Mouse (Mus musculus) layer of hippocampus, postnatal 36 days (tissue): ENCODE results near the gene Sf3a1. TPM values are rescaled to one million over a fixed set of nuclear protein-coding genes. Genes with fewer than 3 reads are reported as not detected.

ENCODE experiments used
- DNase-seq, 2 experiments: peaks; one replicate each; pipeline ENCODE4 v3.0.0; 2022
- total RNA-seq, 2 experiments: library from RNA; stranded (reverse); gene quantifications; 2 replicates each; pipeline ENCODE4 v1.2.3; 2021

The Sf3a1 gene
- total RNA-seq, 2 experiments from 2014 or later, result 74.8 to 76.3 TPM

DNA sequence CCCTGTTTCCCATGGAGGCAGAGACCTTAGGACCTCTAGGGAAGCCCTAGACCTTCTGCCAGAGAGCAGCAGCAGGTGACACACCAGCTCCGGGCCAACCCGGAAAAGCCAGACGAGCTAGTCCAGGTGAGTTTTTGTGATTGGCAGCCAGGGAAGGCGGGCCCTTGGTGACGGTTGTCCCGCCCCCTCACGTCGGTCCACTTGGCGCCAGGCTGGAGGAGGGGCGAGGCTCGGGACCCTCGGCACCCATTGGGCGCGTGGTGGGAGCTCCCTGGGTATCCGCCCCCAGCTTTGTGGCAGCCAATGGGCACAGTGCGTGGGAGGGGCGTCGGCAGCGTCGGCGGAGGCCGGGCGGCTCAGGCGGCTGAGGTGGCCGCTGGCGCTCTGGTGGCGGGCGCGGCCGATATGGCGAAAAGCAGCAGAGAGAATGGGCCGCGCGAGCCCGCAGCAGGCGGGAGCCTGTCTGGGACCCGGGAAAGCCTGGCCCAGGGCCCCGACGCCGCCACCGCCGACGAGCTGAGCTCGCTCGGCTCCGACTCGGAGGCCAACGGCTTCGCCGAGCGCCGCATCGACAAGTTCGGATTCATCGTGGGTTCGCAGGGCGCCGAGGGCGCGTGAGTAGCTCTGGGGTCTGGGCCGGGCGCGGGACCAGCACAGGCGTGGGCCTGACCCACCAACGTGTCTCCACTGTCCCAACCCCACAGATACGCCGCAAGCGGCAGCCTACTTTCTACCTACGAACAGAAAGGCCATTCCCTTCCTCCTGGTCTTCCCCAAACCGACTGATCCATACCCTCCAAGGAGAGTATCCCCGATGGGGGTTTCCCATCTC, 26.6 kb downstream of the Sf3a1 start, which contains the start of gene Tbc1d10a:
Gene Tbc1d10a, plus strand, starts transcription at position 304 of the 832 bp plus-strand sequence.
- peak; percentile 97 to 98 for DNase-seq

DNA sequence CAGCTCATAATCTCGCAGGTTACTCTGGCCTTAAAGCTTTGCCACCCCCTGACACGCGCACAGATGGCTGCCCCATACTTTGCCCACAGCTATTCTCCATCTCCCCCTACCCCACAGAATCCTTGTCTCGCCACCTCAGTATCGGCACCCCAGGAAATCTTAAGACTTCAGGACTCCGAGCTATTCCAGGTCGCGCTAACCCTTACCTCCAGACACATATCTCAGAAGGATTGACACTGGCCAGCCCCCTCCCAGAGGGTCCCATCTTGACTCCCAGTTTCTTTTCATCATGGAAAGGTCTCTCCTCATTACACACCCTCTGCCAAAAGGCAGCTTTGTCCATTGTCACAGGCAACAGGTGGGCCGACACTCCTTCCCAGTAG, 27.2 kb downstream of the Sf3a1 start:
- DNase-seq, result no peak

DNA sequence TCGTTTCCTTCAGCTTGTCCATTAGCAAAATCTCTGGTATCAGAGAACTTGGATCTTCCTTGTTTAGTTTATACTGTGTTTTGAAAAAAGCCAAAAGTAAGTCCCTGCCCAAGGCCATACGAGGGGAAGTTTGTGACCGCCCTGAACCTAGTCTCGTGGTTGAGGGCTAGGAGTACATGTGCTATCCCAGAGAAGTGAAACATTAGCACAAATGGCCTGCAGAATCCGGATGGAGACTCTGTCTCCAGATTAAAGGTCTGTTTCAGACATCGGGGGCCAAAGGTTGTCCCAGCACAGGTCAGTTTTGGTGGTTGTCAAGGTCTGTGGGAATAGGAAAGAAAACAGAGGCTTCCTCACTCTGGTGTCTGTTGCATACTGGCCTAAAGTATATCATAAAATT, 29.0 kb downstream of the Sf3a1 start:
- DNase-seq, result no peak

DNA sequence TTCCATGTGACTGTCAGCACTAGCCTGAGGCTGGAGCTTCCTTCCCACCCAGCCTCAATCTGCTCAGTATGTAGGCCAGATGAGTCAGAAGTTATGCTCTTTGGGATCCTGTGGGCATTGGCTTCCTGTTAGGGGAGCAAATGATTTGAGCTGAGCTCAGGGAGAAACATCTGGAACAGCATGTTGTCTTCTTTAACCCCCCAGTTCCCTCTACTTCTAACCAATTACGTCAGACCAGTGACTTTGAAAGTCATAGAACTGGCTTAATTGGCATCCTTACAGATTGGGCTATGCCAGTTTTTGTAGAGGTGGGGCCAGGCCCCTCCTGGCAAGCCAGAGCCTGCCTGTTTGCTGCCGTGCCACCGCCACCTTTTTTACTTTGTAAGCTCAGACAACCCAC, 30.5 kb downstream of the Sf3a1 start:
- DNase-seq, result no peak

DNA sequence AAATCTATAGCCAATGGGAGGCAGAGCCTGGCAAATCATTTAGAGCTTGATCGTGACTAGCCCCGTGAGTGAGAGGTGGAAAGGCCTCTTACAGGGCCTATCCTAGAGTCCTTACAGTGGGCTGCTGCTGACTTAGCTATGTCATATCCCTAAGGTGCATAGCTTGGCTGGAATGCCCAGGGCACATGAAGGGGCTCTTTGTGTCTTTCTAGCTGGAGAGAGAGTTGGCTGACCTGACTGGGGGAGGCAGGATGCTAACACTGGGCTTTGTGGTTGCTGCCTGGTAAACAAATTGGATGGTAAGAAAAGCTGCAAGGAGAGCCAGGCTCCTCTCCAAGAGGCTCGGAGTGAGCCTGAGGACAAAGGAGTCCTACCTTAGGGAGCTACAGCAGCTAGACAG, 32.6 kb downstream of the Sf3a1 start:
- DNase-seq, result no peak

DNA sequence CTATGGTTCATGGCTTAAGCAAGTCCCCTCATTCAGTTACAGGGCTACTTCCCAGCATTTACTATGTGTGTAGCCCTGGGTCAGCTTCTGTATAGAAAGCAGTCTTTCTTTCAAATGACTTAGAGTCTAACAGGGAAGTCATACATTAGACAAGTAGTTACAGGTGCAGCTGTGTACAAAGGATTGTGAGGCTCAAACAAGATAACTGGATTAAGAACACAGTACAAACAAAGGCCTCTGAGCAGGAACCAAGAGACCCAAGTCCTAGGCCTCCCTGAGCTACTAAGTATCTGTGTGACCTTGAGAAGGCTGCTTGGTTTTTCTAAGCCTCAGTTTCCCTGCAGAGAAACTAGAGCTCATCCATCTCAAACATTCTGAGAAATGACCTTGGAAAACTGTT, 33.3 kb downstream of the Sf3a1 start:
- DNase-seq, result no peak

DNA sequence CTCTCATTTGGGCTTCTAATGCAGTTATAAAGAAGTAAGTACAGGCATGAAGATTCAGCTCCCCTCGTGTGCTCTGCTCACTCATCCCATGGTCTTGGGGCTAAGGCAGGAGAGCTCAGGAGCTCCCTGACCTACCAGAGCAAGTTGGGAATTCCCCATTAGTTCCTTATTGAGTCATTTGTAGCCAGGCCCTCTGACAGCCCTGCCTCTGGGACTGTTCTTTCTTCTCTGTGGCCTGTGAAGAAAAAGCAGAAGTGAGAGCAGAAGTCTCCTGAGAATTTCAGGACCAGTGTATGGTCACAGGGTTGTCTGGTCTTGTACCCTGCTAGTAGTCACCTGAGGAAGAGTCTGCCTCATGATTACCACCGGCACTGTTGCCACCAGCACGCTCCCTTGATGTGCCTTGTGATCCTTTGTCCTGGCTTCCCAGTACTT, 35.5 kb downstream of the Sf3a1 start:
- no peak for DNase-seq

DNA sequence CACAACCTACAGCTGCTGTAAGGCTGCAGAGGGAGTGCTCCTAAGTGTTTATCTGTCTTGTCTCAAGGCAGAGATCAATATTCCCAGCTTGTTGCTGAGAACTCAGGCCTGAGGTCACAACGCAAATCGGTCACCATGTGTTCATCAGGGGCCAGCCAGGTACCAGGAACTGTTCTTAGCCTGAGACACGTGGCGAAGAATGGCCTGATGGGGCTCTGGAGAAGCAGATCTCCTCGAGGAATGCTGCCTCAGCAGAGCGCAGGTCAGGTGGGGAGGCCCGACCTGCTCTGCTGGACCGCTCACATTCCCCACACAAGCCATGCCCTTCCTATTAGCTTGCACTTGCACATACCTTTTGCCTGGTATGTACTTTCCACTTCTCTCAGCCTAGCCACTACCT, 36.5 kb downstream of the Sf3a1 start:
- no peak for DNase-seq

DNA sequence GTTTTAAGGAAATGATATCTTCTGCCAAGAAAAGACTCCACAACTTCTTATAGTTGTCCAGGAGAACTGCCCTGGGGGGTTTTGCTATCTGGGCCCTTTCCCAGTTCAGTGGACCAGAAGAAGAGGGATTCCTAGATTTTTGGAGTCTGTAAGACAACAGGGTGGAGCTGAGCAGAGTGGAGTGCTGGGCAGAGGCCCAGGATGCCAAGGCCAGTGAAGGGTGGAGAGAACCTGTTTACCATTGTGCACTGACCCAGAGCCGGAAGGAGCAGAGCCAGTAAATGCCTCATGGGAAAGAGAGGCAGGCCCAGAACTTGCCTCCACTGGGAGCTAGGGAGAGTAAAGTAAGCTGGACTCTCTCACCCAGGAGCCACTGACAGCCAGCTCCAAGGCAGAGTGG, 37.5 kb downstream of the Sf3a1 start:
- no peak for DNase-seq

DNA sequence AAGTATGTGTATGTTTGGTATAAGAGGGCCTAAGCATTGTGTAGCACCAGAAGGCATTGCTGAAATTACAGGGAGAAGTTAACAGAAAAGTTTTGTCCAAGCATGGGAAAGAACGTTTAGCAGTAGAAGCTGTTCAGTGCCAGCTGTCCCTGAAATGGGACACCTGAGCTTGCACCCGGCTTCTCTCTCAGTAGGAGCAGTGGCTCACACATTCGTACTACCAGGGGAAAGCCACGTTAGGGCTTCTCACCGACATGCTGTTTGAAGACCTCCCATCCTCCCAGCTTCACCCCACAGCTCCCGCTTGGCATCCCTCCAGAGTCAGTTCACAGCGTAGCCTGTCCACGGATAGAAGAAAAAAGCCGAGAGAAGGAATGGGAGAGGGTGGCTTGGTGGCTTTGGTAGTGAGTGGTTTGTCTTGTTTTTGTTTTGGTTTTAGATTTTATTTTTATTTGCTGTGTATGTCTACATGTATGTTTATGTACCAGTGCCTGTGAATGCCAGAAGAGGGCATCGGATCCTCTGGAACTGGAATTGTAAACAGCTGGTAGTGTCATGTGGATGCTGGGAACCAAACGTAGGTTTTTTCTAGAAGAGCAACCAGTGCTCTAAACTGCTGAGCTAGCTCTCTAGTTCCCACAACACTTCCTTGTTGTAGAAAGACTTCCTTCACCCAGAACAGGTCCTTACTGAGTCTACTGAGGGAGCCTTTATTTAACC, 42.0 kb downstream of the Sf3a1 start:
- no peak for DNase-seq

DNA sequence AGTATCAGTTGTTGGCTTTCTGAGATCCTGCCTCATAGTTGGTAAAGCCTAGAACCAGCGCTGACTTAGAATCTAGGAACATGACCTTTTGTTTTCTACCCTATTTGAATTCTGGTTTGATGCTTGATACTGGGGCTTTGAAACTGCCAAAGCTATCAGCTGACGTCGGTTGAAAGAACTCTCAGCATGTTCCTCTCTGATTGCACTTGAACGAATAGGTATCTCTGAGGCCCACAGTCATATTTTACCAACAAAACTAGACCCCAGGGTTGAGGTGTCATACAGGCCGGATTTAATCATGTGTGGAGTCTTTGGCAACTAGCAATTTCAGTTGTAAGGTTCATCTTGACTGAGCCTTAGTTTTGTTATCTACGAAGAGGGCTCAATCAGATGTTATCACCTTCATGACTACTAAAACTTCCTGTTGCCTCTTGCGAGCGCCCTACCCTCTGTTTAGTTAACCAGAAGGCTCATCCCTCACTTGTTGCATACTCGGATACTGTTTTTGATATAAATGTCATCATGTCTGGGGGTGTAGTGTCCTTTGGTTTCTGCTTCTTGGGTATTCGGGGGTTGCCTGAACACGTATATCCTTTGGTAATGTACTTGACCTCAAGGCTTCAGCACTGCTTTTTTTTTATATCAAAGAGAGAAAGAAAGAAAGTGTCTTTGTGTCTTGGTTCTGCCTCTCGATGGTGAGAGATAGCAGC, 43.0 kb downstream of the Sf3a1 start:
- no peak for DNase-seq

DNA sequence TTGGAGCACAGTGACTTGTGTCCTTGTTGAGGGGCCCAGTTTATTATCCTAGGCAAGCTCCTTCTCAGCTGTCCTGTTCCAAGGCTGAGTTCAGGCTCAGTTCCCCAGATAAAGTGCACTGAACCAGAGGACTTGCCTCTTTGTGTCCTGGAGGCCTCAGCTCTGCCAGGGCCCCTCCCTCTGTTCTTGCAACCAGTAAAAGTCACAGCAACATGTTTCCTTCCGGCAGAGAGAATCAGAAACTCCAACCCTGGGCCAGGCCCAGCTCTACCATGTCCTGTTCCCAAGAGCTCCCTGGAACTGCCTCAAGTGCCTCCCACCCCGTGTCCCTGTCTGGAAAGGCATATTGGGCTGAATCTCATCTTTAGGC, 43.5 kb downstream of the Sf3a1 start:
- DNase-seq, result no peak

DNA sequence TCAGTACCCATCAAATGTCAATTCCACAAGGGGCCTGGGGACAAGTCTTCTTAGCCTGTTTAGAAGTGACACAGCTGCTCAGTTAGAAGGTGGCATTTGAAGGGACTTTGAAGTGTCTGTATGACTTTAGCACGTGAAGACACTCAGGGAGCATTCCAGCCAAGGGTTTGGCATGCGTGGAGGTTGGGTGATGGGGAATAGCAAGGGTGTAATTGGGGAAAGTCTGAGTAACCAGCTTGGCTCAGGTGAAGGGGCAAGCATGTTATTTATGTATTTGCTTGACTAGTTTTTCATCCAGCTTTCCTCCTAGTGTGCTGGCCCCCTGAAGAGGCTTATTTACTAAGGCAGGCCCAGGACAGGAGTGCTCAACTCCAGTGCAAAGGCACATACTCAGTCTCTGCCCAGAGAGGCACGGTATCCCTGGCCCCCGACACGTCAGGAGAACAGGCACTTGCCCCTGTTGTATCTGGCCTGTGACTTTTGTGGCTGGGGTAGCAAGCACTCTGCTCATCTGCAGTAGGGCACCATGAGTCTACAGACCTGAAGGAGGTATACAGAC, 45.0 kb downstream of the Sf3a1 start:
- no peak for DNase-seq

DNA sequence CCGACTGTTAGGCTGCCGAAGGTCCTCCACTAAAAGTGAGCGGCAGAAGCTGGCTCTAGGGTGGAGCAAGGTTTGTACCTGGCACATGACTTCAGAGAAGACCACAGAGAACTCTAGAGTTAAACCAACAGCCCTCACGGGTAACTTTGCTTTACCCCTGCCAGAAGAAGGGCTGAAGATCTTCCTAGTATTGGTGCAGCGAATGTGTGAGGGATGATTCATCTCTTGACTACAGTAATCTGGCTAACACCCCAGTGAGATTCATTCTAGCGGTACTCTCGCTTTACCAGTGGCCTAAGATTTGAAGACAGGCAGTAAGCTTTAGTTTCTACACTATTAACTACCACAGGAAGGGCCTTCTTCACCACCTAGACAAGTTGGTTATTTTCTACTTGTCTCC, 45.8 kb downstream of the Sf3a1 start:
- DNase-seq, result no peak

DNA sequence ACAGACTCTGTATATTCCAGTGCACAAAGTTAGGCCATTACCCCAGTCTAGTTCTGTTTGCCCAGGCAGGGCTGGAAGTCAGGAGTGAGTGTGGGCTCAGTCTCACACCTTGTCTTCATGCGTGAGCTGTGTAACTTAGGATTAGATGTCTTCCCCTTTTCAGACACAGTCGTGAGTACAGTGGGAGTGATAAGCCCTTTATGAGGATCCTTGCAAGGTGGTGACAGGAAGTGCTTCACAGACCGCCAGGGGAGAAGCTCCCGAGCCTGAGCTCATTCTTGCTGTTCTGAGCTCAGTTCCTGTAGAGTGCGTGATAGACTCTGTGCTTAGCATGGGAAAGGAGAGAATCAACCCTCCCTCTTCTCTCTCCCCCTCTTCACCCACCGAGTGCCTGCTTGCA, 46.4 kb downstream of the Sf3a1 start:
- DNase-seq, result no peak

DNA sequence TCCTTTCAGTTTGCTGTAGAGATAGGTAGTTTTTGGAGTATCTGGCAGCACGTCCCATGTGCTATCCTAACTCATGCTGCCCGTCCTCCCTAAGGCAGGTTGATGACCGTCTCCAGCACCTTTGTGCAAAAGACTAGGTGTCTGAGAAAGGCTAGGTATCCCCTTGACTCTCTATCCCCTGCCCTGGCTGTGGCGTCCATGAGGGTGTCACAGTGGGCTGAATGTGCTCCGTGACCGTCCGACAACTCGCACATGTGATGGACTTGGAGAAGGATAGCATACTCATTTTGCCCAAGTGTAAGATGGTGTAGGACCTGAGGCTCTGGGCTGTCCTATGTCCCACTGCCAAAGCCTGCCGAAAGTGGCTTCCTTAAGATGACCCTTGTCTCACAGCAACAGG, 47.5 kb downstream of the Sf3a1 start:
- DNase-seq, result no peak

DNA sequence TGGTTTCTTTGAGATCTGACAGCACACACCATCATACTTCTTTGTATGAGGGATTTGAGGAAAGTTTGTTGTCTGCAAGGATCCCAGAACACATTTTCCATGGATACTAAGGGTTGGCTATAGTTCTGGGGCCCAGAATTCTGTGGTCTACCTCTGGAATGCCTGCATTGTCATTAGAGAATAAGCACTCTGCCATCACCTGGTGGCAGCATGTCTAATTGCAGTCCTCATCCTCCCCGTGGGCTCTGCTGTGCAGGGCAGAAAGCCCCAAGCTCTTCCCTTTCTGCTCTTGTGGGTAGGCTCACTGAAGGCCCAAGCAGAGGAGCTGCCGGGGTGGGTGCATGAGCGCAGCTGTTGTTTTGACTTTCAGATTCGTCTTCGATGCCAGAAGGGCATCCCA, 49.4 kb downstream of the Sf3a1 start:
- no peak for DNase-seq

DNA sequence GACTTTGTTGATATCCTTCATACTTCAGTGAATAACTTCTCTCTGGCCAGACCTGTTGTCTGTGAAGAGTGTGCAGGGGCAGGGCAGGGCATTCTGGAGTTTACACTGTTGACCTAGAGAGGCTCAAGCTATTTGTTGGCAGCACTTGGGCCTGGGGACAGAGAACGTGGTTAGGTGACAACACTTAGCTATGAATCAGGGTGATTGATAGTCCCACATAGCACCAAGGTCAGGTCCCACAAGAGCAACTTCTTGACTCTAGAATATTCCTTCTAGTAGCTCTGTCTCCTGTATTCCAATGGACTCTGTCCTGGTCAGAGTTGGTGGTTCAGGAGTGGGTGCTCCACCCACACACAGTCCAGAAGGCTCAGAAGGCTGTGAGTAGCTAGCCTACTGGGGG, 50.6 kb downstream of the Sf3a1 start:
- DNase-seq, result no peak

DNA sequence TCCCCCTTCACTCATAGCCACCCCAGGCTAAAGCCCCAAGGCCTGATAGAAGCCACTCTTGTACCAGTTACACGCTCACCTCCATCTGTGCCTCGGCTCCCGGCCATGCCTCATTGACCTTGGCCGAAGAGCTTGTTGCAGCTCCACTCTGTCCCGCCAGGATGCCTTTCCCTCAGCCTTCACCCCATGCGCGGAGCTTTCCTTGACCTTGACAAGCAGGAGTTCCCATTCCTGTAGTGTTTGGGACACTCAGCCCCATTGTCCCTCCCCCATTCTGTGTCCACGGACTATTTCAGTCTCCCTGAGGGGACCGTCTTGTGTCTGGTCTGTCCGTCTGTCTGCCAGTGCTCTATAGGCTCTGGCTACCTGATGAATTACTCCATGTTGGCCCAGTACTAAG, 53.0 kb downstream of the Sf3a1 start:
- DNase-seq, result no peak

DNA sequence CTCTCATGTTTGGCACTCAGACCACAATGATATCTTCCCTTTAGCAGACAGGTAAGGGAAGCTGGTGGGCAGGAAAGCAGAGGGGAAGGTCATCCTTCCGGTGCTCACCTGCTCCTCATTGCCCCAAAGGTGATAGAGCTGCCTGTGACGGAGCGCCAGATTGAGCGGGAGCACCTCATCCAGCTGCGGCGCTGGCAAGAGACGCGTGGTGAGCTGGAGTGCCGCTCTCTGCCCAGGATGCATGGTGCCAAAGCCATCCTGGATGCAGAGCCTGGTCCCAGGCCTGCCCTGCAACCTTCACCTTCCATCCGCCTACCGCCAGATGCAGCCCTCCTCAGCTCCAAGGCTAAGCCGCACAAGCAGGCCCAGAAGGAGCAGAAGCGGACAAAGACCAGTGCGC, 54.4 kb downstream of the Sf3a1 start:
- no peak for DNase-seq

DNA sequence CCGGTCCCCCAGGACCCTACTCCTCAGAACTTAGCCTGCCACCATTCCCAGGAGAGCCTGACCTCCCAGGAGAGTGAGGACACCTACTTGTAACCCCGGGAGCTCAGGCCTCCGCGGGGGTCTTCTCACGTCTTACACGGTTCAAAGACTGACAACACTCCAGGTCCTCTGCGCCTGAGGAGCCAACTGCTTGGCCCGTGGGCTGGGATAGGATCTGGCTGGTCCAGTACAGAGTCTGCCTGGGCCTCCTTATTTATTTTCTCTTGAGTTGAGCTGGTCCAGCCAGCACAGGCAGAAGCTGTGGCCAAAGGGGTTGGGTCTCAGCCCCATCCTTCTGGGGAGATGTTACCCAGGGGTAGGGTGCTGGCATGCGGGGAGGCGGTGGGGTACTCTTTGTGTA, 54.9 kb downstream of the Sf3a1 start:
- no peak for DNase-seq

DNA sequence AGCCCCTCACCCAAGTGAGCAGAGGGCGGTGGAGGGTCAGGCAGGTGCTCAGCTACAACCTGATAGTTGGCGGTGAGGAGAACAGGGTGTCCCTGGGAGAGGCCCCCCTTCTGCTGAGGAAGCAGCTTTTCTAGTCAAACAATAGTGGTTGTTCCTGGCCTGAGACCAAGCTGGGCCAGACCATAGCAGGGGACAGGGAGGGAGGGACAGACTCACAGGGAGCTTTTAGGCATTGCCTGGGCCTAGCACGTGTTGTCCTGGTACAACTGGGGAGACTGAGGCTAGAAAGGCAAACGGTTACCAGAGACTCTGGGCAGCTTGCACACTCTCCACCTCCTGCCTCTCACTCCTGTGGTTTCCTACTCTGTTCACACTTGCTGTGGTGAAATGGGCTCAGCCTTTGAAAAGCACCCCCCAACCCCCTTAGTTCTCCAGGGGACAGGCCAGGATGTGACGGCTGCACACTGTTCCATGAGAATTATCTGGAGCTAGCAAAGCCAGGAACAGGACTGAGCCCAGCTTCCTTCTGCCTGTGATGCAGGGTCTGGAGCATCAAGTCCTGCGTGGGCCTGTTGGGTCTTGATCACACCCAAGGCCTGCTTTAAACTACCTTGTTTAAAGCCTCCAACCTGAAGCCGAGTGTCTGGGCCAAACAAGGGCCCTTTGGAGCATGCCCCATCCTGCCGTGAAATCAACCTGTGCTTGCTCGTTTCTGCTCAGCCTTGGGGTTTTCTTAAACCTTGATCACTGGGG, 56.3 kb downstream of the Sf3a1 start:
- no peak for DNase-seq
